Mouse (Mus musculus) small intestine, adult 2 months (tissue): ENCODE results near the gene Ceacam15. TPM values are rescaled to one million over a fixed set of nuclear protein-coding genes. Genes with fewer than 3 reads are reported as not detected.

ENCODE experiments used
- H3K27ac ChIP-seq: fragments of 200-500 bp; 2 replicates; pipeline ENCODE4 v1.5.1; 2012; ENCODE audit warnings: low read depth, low read length, control low read depth, inconsistent platforms; ENCODE audit not compliant: insufficient read depth
- H3K27me3 ChIP-seq: fragments of 200-500 bp; 2 replicates; pipeline ENCODE4 v1.6.1; 2012; ENCODE audit warnings: mild to moderate bottlenecking, moderate library complexity, low read length, inconsistent platforms; ENCODE audit not compliant: control insufficient read depth, insufficient read depth
- H3K36me3 ChIP-seq: fragments of 200-500 bp; 2 replicates; pipeline ENCODE4 v1.6.1; 2012; ENCODE audit warnings: mild to moderate bottlenecking, low read length, control low read depth, inconsistent platforms; ENCODE audit not compliant: control insufficient read depth, insufficient read depth
- H3K4me1 ChIP-seq: fragments of 200-500 bp; 2 replicates; pipeline ENCODE4 v1.6.1; 2012; ENCODE audit warnings: low read length, inconsistent platforms, mixed read lengths; ENCODE audit not compliant: control insufficient read depth, insufficient read depth, insufficient read length
- H3K4me3 ChIP-seq: fragments of 200-500 bp; 2 replicates; pipeline ENCODE4 v1.5.1; 2012; ENCODE audit warnings: low read depth, mild to moderate bottlenecking, control low read depth, inconsistent platforms, low read length, moderate library complexity
- CTCF ChIP-seq: fragments of 200-500 bp; IDR thresholded peaks from 2 replicates; pipeline ENCODE4 v1.5.1; 2012; ENCODE audit warnings: low read depth, mild to moderate bottlenecking, control low read depth, inconsistent platforms, low read length, moderate library complexity, mixed read lengths; ENCODE audit not compliant: insufficient replicate concordance, insufficient read length; ENCODE audit errors: extremely low read depth
- POLR2A ChIP-seq: fragments of 200-500 bp; IDR thresholded peaks from 2 replicates; pipeline ENCODE4 v1.6.1; 2012; ENCODE audit warnings: low read depth, mild to moderate bottlenecking, control low read depth, inconsistent platforms, low read length, moderate library complexity
- WGBS: fragments of 180-500 bp; shearing (Covaris S2); methylation state at CpG from one replicate; pipeline ENCODE4 v1.1.7; 2018; 5-methylcytosine and 5-hydroxymethylcytosine counted together
- polyA plus RNA-seq: library from polyadenylated mRNA; depleted of rRNA; stranded (reverse); fragments of >200 nt; gene quantifications from 2 replicates; pipeline ENCODE4 v1.2.3, GENCODE M21; 2012; rRNA removed

Ceacam15 gene
- polyA plus RNA-seq, 1 experiment, result not detected

- 30% methylated on average over 12 of the region's 12 CpGs for WGBS
- no peak overlapping the region for H3K4me3 ChIP-seq
These were observed 47.3 kb downstream of the Ceacam15 start for GRCm38 (mm10) chr7:16628096-16628771.

DNA sequence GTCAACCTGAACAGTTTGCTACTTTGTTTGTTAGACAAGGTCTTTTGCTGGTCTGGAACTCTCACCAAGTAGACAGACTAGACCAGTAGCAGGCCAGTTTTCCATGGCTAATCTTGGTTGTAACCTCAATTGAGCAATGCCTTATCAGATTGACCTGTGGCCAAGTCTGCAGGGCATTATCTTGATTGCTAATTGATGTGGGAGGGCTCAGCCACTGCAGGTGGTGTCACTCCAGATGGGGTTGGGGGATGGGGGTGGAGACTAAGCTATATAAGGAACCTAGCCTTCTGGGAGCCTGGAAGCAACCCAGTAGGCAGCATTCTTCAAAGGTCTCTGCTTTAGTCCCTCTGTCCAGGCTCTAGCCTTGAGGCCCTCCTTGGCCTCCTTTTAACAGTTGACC lies 51.8 kb downstream of the Ceacam15 start:
- Histone ChIP-seq H3K27me3 (0 out of 2 replicates have a peak, but pooled peaks cover 4% of the 10 kb centered on the region), H3K4me1 (no peaks in the 10 kb centered on the region), H3K27ac (no peak overlapping the region), H3K36me3 (no peaks in the 10 kb centered on the region), H3K4me3 (no peak overlapping the region)
- TF ChIP-seq CTCF, result no peak

More at GRCm38 (mm10) chr7:16628096-16628771, 47.3 kb downstream of the Ceacam15 start:
- no peaks in the 10 kb centered on the region for H3K4me1 ChIP-seq
- TF ChIP-seq POLR2A (no peak), CTCF (peak; percentile 47; the same call in 1 of the 2 replicates)
- H3K27ac ChIP-seq, result no peak overlapping the region
- H3K36me3 ChIP-seq, result no peaks in the 10 kb centered on the region
- no peaks in the 10 kb centered on the region for H3K27me3 ChIP-seq

DNA sequence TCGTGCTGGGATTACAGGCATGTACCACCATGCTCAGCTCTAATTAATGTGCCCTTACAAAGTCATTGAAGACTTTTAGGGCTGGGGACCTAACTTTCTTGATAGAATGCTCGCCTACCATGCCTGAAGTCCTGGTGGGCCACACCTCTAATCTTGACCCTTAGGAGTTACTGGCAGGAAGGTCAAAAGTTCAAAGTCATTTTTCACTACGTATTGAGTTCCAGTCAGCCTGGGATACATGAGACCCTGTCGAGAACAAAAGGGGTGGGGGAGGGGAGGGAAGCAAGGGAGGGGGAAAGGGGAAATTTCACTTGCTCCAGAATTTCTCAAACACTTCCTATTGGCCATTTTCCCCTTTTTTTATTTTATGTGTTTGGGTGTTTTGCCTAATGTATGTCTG lies 52.4 kb downstream of the Ceacam15 start:
- H3K4me3 ChIP-seq, result no peak overlapping the region
- 61% methylated on average over 4 of the region's 4 CpGs for WGBS

More for the DNA sequence above, 52.4 kb downstream of the Ceacam15 start:
- H3K4me1 ChIP-seq, result 0 out of 2 replicates have a peak, but pooled peaks cover 2% of the 10 kb centered on the region
- TF ChIP-seq CTCF (no peak), POLR2A (no peak)
- 0 out of 2 replicates have a peak, but pooled peaks cover 7% of the 10 kb centered on the region for H3K27me3 ChIP-seq
- H3K36me3 ChIP-seq, result no peaks in the 10 kb centered on the region
- H3K27ac ChIP-seq, result no peak overlapping the region

Other genes starting within 250 kb of the Ceacam15 start
- gene Tmem160, start 222.9 kb downstream of the Ceacam15 start, polyA plus RNA-seq, result 156 and 330 TPM in 2 replicates
- 0.05 TPM in 1 of 2 replicates, not detected in the other for gene Npas1, start 198.0 kb downstream of the Ceacam15 start, polyA plus RNA-seq
- gene Arhgap35, start 60.7 kb downstream of the Ceacam15 start, polyA plus RNA-seq, result 3.6 and 11.6 TPM in 2 replicates
- gene Ceacam9, start 46.2 kb upstream of the Ceacam15 start, polyA plus RNA-seq, result not detected in 2 replicates
- gene Ap2s1, start 62.7 kb upstream of the Ceacam15 start, polyA plus RNA-seq, result 276 and 540 TPM in 2 replicates
- gene Slc1a5, start 105.6 kb upstream of the Ceacam15 start, polyA plus RNA-seq, result 37.8 and 43.5 TPM in 2 replicates
- gene Strn4, start 140.2 kb upstream of the Ceacam15 start, polyA plus RNA-seq, result 58.9 and 119 TPM in 2 replicates
- 14.6 and 24.5 TPM in 2 replicates for gene Fkrp, start 141.0 kb upstream of the Ceacam15 start, polyA plus RNA-seq
- gene Prkd2, start 167.2 kb upstream of the Ceacam15 start, polyA plus RNA-seq, result 22.9 and 44.0 TPM in 2 replicates
- 21.6 and 24.2 TPM in 2 replicates for gene Dact3, start 199.6 kb upstream of the Ceacam15 start, polyA plus RNA-seq
- 2.1 and 2.2 TPM in 2 replicates for gene Gng8, start 216.1 kb upstream of the Ceacam15 start, polyA plus RNA-seq
- gene Ptgir, start 230.8 kb upstream of the Ceacam15 start, polyA plus RNA-seq, result 1.2 and 1.7 TPM in 2 replicates
- 147 and 452 TPM in 2 replicates for gene Calm3, start 248.4 kb upstream of the Ceacam15 start, polyA plus RNA-seq